ENCODE assay signal across 8 mouse cellular contexts in the genomic region with DNA sequence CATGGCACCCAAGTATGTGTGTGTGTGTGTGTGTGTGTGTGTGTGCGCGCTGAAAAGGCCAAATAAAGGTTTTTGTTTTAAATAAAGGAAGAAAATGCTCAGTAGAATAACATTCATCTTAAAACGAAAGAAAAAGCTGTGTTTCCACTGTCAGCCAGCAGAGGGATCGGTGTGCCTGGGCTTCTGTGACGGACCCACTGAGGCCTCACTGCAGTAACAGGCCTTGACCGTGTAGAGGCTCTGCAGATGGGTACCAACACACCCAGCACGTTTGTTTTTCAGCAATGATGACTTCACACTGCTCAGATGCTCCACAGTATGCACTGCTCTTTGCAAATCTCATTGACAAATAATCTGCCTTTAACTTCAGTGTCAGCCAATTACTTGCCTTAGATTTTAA. TPM values are rescaled to one million over a fixed set of nuclear protein-coding genes. Genes with fewer than 3 reads are reported as not detected.
DNase-seq lines count a peak whose midpoint lies in the region; ATAC-seq lines count a peak whose summit lies in the region.

No protein-coding gene starts in this region.

- H3K27me3 ChIP-seq in midbrain, embryonic 12.5 days: no peaks in the 10 kb centered on the region

- no peak overlapping the region for H3K9ac ChIP-seq in midbrain, embryonic 12.5 days (replicated peaks)

- no peak overlapping the region for H3K4me2 ChIP-seq in midbrain, embryonic 12.5 days (replicated peaks)

- H3K4me1 ChIP-seq in midbrain, embryonic 12.5 days: no peaks in the 10 kb centered on the region

- H3K27ac ChIP-seq in midbrain, embryonic 12.5 days (replicated peaks): no peak overlapping the region

- peaks cover 17% of the 10 kb centered on the region for H3K36me3 ChIP-seq in midbrain, embryonic 12.5 days

- peak; percentile 41 for DNase-seq in gastrocnemius, adult 18-20 months (ENCODE audit: low spot score)
- DNase-seq in gastrocnemius, postnatal 25 days: no peak
- peak; percentile 80 to 85 for DNase-seq in cerebellum, postnatal 10 days
- DNase-seq in frontal cortex, postnatal 10 days (ENCODE audit: low spot score in 2 of 2): peak; percentile 35 to 52
- DNase-seq in kidney, adult 11 months: peak; percentile 25
- DNase-seq in left cerebral cortex, postnatal 36 days (ENCODE audit: low spot score in 2 of 2): peak; percentile 39 to 52
- DNase-seq in spleen, postnatal 14 days (ENCODE audit: low spot score in 2 of 2): peak; percentile 12 to 42

- intact Hi-C loops in left cerebral cortex, postnatal 36 days (cut with DNase I): loop anchor here (5.0 to 10.0 kb wide), 2 partner anchors 41 to 411 kb away; partner anchors contain the start of genes Khdc1a and Paqr8

- WGBS in midbrain, embryonic 12.5 days: 22% methylated on average over 7 of the region's 7 CpGs

- H3K9me3 ChIP-seq in midbrain, embryonic 12.5 days: no peaks in the 10 kb centered on the region

- peak; percentile 90 for ATAC-seq in midbrain, embryonic 12.5 days (ENCODE audit: low FRiP score, low read depth)

- H3K4me3 ChIP-seq in midbrain, embryonic 12.5 days: no peak overlapping the region

RNA-seq across cellular contexts. Expression of gene Efhc1, which starts 18.0 kb away (rescaled TPM):
- total RNA-seq in gastrocnemius, adult 18-20 months (2021): under 1 TPM; 0.14 to 0.33 TPM
- total RNA-seq in gastrocnemius, postnatal 25 days (2021): under 1 TPM; 0.41 to 0.51 TPM
- total RNA-seq in left cerebral cortex, postnatal 36 days (2021): 1 to 10 TPM; 1.6 TPM
- polyA plus RNA-seq in midbrain, embryonic 12.5 days (2016; fragmentation: Nextera tagmentation; extraction: Ambion mirVana): 1.8 and 2.0 TPM in 2 replicates

RNA-seq across cellular contexts. Expression of gene Paqr8, which starts 43.1 kb away (rescaled TPM):
- under 1 TPM; 0.73 to 0.76 TPM for total RNA-seq in gastrocnemius, adult 18-20 months (2021)
- total RNA-seq in gastrocnemius, postnatal 25 days (2021): 1 to 10 TPM; 1.2 to 1.3 TPM
- total RNA-seq in left cerebral cortex, postnatal 36 days (2021): 100 to 1,000 TPM; 123 to 125 TPM
- polyA plus RNA-seq in midbrain, embryonic 12.5 days (2016; fragmentation: Nextera tagmentation; extraction: Ambion mirVana): 8.9 and 11.8 TPM in 2 replicates

Comparison
In these comparisons a context has a peak if more than half of its experiments do, and no peak if none do; other contexts are left out.
1. RNA of gene Paqr8, which starts 43.1 kb away (total RNA-seq): 123 to 125 TPM in left cerebral cortex, postnatal 36 days; 1.2 to 1.3 TPM in gastrocnemius, postnatal 25 days and 0.73 to 0.76 TPM in gastrocnemius, adult 18-20 months; every median in the first group is over 10 times any median in the second.